Mouse (Mus musculus): Measurements from ENCODE around the gene Slc22a1.

The Slc22a1 gene

GRCm38 (mm10) chr17:12631771-12632600, 43.6 kb downstream of the Slc22a1 start:
- DNase-seq (ENCODE audit: low spot score in 2 of 2) = no peak

GRCm38 (mm10) chr17:12630976-12631730, 44.5 kb downstream of the Slc22a1 start:
- DNase-seq (ENCODE audit: low spot score in 2 of 2) = no peak

- no peak for DNase-seq (ENCODE audit: low spot score in 2 of 2)
Measured at GRCm38 (mm10) chr17:12627983-12628382, 47.6 kb downstream of the Slc22a1 start.

DNA sequence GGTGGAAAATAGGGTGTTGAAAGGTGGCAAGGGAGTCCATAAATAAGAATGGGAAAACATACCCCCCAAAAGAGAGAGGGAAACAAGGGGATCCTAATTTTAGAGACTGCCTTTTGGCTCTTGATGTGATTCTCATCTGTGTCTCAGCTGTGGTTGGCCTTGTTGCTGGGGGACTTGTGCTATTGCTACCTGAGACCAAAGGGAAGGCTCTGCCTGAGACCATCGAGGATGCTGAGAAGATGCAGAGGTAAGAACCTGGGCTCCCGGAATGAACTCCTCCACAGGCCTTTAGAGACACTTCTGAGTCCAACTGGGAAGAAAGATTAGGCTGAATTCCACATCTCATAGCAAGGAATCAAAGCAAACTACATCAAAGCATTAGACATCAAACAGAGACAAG, 56.0 kb downstream of the Slc22a1 start:
- no peak for DNase-seq (ENCODE audit: low spot score in 2 of 2)

DNA sequence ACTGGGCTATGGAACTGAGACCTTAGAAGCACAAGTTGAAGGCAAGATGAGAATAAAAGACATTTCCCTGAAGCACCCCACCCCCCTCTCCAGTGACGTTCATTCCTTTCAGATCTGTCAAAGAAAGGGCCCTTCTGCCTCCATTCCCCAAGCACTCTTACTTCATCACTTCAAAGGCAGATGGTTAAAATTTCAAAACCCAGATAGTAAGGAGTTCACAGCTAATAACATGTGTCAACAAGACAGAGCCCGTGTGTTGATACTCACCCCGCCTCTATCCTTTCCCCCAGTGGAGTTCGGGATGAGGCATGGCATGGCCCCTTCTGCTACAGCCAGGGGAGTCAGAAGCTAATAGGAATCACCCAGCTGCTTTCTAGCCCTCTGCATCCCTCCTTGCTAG, 60.2 kb downstream of the Slc22a1 start:
- no peak for DNase-seq (ENCODE audit: low spot score in 2 of 2)

- no peak for DNase-seq (ENCODE audit: low spot score in 2 of 2)
Measured at GRCm38 (mm10) chr17:12614511-12615385, 60.9 kb downstream of the Slc22a1 start.

GRCm38 (mm10) chr17:12607202-12607601, 68.4 kb downstream of the Slc22a1 start:
- DNase-seq (ENCODE audit: low spot score in 2 of 2) = no peak

DNA sequence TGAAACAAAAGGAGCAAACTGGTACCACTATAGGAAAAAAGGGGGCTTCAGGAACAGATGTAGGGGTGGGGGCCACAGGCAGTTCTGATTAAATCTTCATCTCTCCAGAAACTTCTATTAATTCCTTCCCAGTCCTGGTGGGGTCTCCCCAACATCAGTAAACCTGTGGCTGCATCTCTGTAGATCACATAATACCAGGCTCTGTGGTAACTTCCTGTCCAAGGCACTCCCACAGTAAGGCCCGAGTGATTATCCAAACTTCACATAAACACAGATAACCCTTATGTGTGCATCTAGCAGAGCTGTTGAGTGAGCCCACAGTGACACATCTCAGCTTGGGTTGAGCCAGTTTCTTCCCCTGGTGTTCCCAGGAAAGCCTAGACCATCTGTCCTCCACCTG, 69.0 kb downstream of the Slc22a1 start:
- no peak for DNase-seq (ENCODE audit: low spot score in 2 of 2)

All from frontal cortex, postnatal 25 days (tissue).